In the genomic region with DNA sequence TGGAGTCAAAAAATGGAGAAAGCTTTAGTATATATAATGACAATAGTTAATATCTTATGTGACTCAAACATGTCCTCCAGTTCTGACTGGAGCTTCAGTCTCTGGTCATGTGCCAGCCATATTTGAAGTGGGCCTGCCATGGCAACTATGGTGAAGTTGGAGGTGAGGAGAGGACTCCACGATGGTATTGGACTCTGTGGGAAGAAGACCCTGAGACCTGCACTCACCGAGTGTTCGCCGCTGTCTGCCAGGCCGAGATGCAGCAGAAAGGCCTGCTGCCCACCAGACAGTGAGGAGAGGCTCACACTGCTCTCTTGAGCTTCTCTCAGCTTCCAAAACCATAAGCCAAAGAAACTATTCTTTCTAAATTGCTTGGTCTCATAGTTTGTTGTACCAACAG, we compare ENCODE assay signal across 27 mouse cellular contexts. TPM values are rescaled to one million over a fixed set of nuclear protein-coding genes. Genes with fewer than 3 reads are reported as not detected.
"Had no signal": no experiment of that assay in that cellular context is flagged by ENCODE, and none has a peak within 500 bp of the region (broad histone marks: within the 10 kb centered on the region; RNA-seq: fewer than 3 reads in every experiment).

No protein-coding gene starts in this region.

- H3K27me3 ChIP-seq: hindbrain, embryonic 15.5 days; intestine, embryonic 15.5 days; liver, embryonic 13.5 days had no signal

- H3K9me3 ChIP-seq: heart, embryonic 13.5 days; heart, embryonic 15.5 days; hindbrain, embryonic 13.5 days; hindbrain, embryonic 15.5 days; intestine, embryonic 15.5 days; kidney, embryonic 15.5 days; limb, embryonic 13.5 days; limb, embryonic 15.5 days; liver, embryonic 13.5 days had no signal

- DNase-seq: forebrain, postnatal 0 days; gastrocnemius, postnatal 14 days; gastrocnemius, postnatal 36 days; heart, adult 18-20 months; heart, postnatal 36 days; kidney, adult 11 months; kidney, adult 2 months; kidney, adult 9 months; kidney, postnatal 14 days; kidney, postnatal 36 days; layer of hippocampus, adult 9-11 months; layer of hippocampus, postnatal 36 days; left cerebral cortex, postnatal 4 days; liver, embryonic 13.5 days had no signal

- H3K4me1 ChIP-seq: heart, embryonic 15.5 days had no signal

- H3K36me3 ChIP-seq: heart, embryonic 13.5 days; heart, embryonic 15.5 days; hindbrain, embryonic 13.5 days; hindbrain, embryonic 15.5 days; intestine, embryonic 15.5 days; kidney, embryonic 15.5 days; limb, embryonic 13.5 days; limb, embryonic 15.5 days; liver, embryonic 13.5 days had no signal

- H3K4me2 ChIP-seq: heart, embryonic 11.5 days; heart, embryonic 13.5 days; heart, embryonic 15.5 days; hindbrain, embryonic 13.5 days; hindbrain, embryonic 15.5 days; intestine, embryonic 15.5 days; kidney, embryonic 15.5 days; limb, embryonic 13.5 days; limb, embryonic 15.5 days; liver, embryonic 11.5 days; liver, embryonic 13.5 days had no signal

- H3K27ac ChIP-seq: heart, embryonic 13.5 days; heart, embryonic 15.5 days; hindbrain, embryonic 13.5 days; hindbrain, embryonic 15.5 days; hindbrain, postnatal 0 days; intestine, embryonic 15.5 days; kidney, embryonic 15.5 days; kidney, postnatal 0 days; limb, embryonic 13.5 days; limb, embryonic 15.5 days; liver, embryonic 13.5 days had no signal

- ATAC-seq: forebrain, postnatal 0 days; hindbrain, postnatal 0 days; intestine, embryonic 15.5 days had no signal

- H3K4me3 ChIP-seq: heart, embryonic 13.5 days; heart, embryonic 15.5 days; hindbrain, embryonic 13.5 days; hindbrain, embryonic 15.5 days; intestine, embryonic 15.5 days; kidney, embryonic 15.5 days; limb, embryonic 13.5 days; limb, embryonic 15.5 days; liver, embryonic 13.5 days had no signal

- H3K9ac ChIP-seq: forebrain, postnatal 0 days; heart, embryonic 13.5 days; heart, embryonic 15.5 days; hindbrain, embryonic 13.5 days; hindbrain, embryonic 15.5 days; intestine, embryonic 15.5 days; kidney, embryonic 15.5 days; limb, embryonic 13.5 days; limb, embryonic 15.5 days; liver, embryonic 13.5 days had no signal

RNA-seq across cellular contexts. Expression of gene Dazl, which starts 59.5 kb away (rescaled TPM):
- polyA plus RNA-seq: kidney, adult 2 months; kidney, postnatal 0 days; limb, embryonic 11.5 days; limb, embryonic 13.5 days had no signal
